14 mouse cellular contexts compared by ENCODE assay signal in the genomic region with DNA sequence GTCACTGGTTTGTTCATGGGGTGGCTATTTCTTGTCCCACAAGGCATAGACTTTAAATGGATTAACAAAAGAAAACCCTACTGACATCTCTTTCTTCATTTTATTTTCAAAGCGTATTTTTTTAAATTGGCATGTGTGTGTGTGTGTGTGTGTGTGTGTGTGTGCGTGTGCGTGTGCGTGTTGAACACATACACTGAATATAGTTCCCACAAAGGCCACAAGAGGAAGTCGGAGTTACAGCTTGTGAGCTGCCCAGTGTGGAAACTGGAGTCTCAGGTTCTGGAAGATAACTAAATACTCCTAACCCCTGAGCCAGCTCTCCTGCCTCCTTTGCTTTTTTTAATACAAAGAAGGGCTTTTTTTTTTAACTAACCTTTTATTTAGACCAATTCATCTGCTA.
"Had no signal": no experiment of that assay in that cellular context is flagged by ENCODE, and none has a peak within 500 bp of the region (broad histone marks: within the 10 kb centered on the region; RNA-seq: fewer than 3 reads in every experiment).

No protein-coding gene starts in this region.

- H3K9me3 ChIP-seq: intestine, embryonic 15.5 days; limb, embryonic 15.5 days; midbrain, embryonic 13.5 days; neural tube, embryonic 15.5 days; stomach, embryonic 15.5 days had no signal

- ATAC-seq: intestine, embryonic 15.5 days; midbrain, embryonic 13.5 days had no signal

- H3K36me3 ChIP-seq: intestine, embryonic 15.5 days; limb, embryonic 15.5 days; liver, embryonic 13.5 days; midbrain, embryonic 13.5 days; neural tube, embryonic 15.5 days; stomach, embryonic 15.5 days had no signal

- H3K4me1 ChIP-seq: intestine, embryonic 15.5 days; limb, embryonic 15.5 days; liver, embryonic 13.5 days; midbrain, embryonic 13.5 days; neural tube, embryonic 15.5 days; stomach, embryonic 15.5 days had no signal

- H3K4me2 ChIP-seq: intestine, embryonic 15.5 days; limb, embryonic 15.5 days; liver, embryonic 13.5 days; midbrain, embryonic 13.5 days; neural tube, embryonic 15.5 days; stomach, embryonic 15.5 days had no signal

- H3K27me3 ChIP-seq: intestine, embryonic 15.5 days; limb, embryonic 15.5 days; liver, embryonic 13.5 days; midbrain, embryonic 13.5 days; neural tube, embryonic 15.5 days; stomach, embryonic 15.5 days had no signal

- H3K4me3 ChIP-seq: intestine, embryonic 15.5 days; limb, embryonic 15.5 days; liver, embryonic 13.5 days; midbrain, embryonic 13.5 days; myocyte; neural tube, embryonic 15.5 days; stomach, embryonic 15.5 days had no signal

- H3K27ac ChIP-seq: intestine, embryonic 15.5 days; limb, embryonic 15.5 days; liver, embryonic 13.5 days; midbrain, embryonic 13.5 days; neural tube, embryonic 15.5 days; stomach, embryonic 15.5 days had no signal

- H3K9ac ChIP-seq: intestine, embryonic 15.5 days; limb, embryonic 15.5 days; liver, embryonic 13.5 days; midbrain, embryonic 13.5 days; neural tube, embryonic 15.5 days; stomach, embryonic 15.5 days had no signal

- DNase-seq: kidney, adult 18-20 months; kidney, postnatal 14 days; layer of hippocampus, postnatal 36 days; liver, embryonic 13.5 days; lung, adult 18-20 months; lung, postnatal 4 days; thymus, adult 2 months; thymus, postnatal 25 days had no signal
